Mouse (Mus musculus) olfactory bulb, adult 2 months (tissue): Measurements from ENCODE around the gene Slc16a4.

ENCODE experiments used
- CTCF ChIP-seq: fragments of 200-500 bp; IDR thresholded peaks from 2 replicates; pipeline ENCODE4 v1.5.1; 2012; ENCODE audit warnings: low read depth, mild to moderate bottlenecking, low read length, moderate library complexity; ENCODE audit not compliant: insufficient read depth
- POLR2A ChIP-seq: fragments of 200-500 bp; IDR thresholded peaks from 2 replicates; pipeline ENCODE4 v1.6.1; 2012; ENCODE audit warnings: mild to moderate bottlenecking, low read depth, low read length, moderate library complexity; ENCODE audit not compliant: insufficient read depth

DNA sequence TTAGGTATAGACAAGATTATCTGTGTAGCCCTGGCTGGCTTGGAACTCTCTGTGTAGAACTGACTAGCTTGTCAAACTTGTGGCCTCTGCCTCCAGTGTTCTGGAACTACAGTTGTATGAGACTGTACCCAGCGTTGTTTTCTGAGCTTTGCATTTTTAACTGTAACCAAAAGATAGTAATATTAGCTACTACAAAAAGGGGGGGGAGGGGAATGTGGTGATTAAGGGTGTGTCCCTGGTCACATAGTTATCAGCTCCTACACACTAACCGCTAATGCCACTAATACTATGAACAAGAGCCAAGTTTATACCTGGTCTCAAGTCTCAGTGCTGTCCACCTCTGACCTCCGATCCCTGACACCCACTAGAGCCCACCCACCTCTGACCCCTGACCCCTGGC lies 18.6 kb upstream of the Slc16a4 start:
- TF ChIP-seq CTCF = no peak
- no peak for TF ChIP-seq POLR2A
